Mouse (Mus musculus) layer of hippocampus, adult 11-12 months (tissue): Measurements from ENCODE around the gene Ccdc102a.

Experiments
- DNase-seq: peaks from one replicate; pipeline ENCODE4 v3.0.0; 2022; ENCODE audit warnings: low spot score

Gene Ccdc102a

DNA sequence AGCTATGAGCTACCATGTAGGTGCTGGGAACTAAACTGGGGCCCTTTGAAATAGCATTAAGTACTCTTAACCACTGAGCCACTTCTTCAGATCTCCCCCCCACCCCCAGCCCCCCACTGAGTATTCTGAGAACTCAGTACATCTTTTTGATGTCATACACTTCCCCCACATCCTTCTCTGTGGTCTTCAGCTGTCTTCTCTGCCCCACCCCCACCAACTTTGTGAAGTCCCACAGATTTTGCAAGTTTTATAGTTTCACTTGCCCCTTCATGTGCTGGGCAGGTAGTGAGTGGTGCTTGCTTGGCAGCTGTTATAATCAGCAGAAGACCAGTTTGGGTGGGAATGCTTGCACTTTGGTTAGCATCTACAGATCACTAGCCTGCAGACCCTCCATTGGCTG is 1.4 kb upstream of the Ccdc102a start:
- DNase-seq: no peak

DNA sequence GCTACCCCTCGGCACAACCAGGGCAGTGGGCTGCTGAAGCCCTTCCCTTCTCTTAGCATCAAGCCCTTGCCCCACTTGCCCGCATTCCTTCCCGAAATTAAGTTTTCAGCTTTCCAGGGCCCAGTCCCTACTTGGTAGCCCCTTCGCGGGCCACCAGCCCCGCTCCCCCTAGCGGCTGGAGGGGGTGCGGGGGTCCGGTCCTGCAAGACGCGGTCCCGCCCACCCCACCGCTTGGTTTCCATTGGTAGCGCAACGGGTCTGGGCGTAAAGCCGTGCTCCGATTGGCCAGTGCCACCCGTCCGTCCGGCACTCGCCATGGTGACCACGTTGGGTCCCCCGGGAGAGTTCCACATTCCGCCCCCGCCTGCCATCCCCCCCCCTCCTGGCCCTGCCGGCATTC is 546 bp downstream of the Ccdc102a start:
- peak; percentile 85 for DNase-seq

DNA sequence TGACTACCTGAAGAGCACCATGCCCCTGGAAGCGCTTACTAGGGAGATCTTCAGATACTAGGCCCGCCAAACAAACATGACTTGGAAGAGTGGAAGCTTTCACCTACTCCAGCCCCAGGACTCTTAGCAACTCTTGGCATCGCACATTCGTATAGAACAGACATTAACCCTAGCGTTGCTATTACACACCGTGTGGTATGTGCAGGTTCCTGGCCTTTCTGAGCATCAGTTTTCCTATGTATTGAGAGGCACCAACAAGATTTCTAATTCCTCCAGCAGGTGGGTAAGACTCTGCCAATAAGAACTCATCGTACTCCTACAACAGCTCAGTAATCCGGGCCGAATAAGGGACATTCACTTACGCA is 956 bp downstream of the Ccdc102a start:
- DNase-seq: no peak

DNA sequence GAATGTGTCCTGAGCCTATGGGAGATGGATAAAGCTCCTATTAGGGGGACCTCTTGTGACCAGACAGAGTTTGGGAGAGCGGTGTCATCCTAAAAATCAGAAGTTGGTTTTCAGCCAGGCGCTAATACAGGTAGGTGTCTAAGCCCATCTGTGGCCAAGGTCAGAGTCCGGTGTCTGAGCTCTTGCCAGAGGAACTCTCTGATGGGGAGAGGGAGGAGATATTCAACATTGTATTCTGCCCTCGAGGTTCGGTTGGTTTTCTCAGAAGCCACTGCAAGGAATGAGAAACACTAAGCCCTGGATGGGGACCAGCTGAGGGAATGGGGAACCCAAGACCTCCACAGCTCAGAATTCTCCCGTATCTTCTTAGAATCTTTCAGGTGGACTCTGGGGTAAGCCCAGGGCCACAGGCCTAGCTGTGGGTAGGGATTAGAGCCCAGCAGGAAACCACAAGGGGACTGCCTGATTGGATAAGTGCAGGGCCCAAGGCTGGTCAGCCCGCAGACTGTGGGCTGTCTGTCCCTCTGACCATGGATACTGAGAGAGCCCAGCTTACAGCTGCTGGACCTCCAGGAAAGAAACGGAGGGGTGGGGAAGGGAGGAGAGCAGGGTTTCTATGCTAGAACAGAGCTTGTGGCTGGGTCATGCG is 1.5 kb downstream of the Ccdc102a start:
- DNase-seq: no peak

DNA sequence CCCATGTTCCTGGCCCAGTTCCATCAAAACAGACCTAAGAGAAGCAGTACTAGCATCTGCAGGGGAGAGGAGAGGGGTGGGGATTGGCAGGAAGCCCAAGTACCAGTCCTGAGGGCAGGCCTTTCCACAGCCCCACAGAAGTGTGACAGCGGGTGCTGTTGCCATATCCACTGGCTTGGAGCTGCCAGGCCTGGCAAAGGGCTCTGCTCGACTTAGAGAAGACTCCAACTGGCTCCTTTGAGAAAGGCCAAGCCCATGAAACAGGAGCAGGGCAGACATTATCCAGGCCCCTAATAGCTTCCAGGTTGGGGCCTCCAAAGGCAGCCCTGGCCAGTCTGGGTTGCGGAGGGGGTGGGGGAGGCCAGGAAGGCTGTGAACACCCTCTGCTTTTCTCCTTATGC is 3.2 kb downstream of the Ccdc102a start:
- no peak for DNase-seq

DNA sequence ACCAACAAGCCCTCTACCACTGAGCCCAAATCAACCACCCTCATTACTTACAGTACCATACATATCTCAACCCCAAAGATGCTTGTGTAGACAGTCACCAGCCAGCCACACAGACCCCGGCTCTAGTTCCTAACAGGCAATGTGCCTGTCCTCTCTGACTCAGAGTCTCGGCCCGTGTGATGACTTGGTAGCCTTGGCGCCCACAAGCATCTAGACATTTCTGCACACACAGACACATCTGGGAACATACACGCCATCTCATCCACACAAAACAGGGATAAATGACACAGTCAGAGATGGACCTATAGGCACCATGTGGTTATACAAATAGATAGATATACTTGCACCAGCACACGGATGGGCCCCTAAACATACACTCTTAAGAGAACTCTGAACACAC is 3.6 kb downstream of the Ccdc102a start:
- DNase-seq: no peak

DNA sequence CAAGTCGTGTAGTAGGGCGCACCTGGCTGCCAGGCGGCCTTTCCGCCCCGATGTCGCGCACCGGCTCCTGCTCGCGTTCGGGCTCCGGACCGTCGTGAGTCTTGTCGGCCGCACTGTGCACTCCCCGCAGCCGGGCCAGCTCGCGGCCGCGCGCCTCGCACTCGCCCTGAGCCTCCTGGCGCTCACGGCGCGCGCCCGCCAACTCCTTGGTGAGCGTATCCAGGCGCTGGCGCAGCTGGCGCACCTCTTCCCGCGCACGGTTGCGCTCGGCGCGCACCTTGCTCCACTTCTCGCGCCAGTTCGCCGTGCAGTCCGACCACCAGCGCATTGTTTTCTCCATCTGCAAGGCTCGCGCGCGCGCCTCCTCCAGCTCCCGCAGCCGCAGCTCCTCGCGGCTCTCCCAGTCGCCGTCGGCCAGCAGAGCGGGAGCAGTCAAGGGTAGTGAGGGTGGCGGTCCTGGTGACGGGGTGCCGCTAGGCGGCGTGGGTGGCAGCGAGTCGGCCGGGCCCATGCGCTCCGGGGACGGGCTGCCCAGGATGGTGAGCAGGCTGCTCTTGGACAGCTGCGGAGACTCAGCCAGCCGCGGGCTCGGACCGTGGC is 4.7 kb downstream of the Ccdc102a start:
- peak; percentile 48 for DNase-seq

DNA sequence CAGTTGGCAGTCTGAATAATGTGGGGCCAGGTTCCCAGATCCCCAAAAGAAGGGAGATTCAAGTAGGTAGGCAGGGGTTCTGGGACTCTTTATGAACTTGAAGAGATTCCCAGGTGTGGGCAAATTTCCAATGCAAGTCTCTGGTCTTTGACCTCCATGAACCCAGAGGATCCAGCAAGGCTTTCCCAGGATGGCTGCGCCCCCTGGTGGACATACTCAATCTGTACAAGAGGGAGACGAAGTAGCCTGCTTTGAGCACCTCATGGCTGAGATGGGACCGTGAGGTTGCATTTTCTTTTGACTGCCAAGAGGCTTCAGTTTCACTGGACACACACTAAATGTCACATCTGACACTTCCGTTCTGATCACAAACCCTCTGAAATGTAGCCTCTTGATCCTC is 9.1 kb downstream of the Ccdc102a start:
- DNase-seq: peak; percentile 77

DNA sequence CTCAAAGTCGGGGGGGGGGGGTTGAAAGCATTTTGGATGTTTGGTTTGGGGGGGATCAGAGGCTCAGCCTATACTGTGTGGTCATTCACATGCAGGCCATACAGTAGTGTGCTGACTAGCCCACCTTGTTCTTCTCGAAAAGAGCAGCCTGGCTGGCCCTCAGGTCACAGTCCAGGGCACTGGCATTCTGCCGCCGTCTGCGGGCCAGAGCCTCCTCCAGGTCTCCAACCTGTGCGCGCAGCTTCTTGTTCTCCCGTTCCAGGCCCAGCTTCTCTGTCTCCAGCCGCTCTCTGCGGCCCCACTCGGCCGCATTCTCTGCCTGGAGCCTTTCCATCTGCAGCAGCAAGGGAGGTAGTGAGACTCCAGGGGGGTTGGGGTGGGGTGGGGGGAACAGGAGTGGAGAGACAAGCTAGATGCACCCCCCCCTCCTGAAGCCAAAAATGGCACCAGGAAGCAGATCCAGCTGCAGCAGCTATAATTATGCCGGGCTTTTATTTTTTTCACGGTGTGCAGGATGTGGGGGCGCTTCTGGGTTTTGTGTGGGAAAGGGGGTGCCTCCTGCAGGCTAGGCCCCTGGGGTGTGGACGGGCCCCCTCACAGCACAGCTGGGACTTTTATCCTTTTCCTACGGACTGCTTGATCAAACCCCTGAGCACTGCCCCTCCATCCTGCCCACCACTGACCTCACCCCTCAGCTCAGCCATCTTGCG is 10.2 kb downstream of the Ccdc102a start:
- DNase-seq: no peak

DNA sequence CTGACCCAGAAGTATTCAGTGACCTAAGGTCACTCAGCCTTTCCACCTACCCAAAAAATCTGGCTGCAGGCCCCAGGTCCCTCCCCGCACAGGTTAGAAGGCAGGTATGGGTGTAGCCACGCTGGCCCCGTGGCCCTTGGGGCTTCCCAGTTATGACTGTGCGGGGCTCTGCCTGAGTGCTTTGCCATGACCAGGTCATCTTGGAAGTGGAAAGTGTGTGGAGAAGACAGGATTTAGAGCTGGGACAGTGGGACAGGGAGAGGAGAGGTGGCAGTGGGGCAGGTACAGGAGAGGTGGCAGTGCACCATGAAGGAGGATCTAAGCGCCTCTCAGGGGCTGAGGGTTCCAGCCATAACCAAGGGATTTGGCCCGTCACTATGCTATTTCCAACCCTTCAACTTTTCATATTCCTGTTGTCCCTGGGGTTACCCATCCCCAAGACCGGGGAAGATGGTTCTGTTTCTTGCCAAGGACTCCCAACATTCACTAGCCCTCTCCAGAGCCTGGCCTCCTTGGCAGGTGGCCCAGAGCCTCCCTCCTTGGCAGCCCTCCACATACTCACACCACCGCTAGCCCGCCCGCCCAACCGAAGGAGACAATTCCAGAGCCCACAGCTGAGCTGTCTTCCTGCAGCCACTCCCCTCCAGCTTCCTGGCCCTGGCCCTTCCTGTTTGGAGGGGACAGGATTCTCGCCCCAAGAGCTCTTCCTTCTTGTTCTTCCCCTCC is 13.3 kb downstream of the Ccdc102a start:
- DNase-seq: peak; percentile 36

DNA sequence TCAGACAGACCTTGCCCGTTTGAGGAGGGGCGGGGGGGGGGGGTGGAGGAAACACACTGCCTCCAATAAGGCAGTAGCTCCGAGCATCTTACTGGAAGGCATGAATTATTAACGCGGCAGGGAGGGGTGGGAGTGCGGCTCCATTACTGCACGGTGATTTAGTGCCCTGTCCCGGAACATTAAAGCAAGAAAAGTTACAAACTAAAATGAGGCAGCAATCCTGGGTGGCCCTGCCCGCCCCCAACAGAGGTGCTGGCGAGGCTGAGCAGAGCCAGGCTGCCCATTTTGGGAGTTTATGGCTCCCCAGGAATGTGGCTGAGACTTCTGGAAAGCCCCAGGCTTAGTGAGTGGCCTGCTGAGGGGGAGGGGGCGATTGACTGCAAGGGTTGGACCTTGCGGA is 14.2 kb downstream of the Ccdc102a start:
- DNase-seq: no peak

DNA sequence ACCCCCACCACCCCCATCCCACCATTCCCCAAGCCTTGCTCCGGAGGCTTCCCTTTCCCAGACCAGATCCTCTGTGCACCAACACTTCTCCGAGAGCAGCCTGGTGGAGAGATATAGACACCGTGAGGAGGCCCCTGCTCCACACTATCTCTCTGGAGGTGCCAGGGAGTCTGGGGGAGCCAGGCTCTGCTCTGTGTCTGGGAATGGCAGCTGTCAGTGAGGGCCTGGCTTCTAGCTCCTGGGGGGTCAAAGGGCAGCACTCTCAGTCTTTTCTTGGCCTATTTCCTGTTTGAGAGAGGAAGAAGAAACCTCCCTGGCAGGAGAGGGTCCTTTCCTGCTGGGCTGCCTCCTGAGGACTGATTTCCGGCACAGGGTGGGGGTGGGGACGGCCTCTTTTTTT is 16.9 kb downstream of the Ccdc102a start:
- DNase-seq: no peak

DNA sequence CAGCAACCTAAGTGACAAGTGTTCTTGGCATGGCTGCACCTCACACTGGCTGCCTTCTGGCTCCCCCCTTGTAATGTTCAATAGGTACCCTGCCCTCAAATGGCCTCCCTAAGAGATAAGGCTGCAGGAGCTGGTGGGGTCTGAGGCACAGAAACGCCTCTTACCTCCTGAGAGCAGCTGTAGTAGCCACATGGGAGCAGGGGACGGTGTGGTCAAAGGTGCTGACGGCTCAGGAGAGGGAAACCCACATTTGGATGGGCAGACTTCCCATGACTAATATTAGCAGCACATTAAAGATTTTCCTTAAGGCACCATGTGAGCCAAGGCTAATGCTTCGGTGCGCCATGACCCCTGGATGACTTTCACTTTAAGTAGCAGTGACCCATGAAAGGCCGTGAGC is 17.3 kb downstream of the Ccdc102a start:
- no peak for DNase-seq

DNA sequence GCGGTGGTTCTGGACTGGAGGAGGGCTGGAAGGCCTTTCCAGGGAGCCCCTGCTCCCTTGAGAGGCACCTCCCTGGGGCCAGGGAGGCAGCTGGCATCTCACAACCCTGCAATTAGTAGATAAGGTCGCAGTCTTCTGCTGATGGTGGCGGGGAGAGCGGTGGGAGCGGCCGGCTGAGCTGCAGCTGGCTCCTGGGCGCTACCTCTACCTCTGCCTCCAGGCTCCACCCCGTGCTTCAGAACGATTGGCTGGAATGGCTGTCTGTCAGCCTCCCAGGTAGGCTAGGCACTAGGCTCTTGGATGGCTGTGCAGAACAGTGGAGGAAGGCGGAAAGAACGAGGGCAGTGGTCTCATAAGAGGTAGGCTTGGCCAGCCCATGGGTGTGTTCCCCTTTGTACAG is 18.6 kb downstream of the Ccdc102a start:
- no peak for DNase-seq

DNA sequence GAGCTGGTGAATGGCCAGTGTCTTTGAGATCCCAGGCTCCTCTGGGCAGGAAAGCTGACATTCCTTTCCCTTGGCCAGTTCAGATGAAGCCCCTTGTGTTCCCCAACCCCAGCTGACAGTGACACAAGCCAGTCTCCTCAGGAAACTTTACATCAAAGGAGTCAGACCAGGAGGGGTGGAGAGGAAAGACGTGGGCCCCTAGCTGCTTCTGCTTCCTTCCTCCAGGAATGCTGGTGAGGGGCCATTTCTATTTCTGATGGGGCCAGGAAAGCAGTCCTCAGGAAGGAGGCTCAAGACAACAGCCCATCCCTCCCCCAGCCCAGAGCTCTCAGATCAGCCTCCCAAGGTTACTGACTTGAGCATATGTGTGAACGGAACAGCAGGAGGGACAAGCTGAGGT is 25.0 kb downstream of the Ccdc102a start:
- DNase-seq: no peak

DNA sequence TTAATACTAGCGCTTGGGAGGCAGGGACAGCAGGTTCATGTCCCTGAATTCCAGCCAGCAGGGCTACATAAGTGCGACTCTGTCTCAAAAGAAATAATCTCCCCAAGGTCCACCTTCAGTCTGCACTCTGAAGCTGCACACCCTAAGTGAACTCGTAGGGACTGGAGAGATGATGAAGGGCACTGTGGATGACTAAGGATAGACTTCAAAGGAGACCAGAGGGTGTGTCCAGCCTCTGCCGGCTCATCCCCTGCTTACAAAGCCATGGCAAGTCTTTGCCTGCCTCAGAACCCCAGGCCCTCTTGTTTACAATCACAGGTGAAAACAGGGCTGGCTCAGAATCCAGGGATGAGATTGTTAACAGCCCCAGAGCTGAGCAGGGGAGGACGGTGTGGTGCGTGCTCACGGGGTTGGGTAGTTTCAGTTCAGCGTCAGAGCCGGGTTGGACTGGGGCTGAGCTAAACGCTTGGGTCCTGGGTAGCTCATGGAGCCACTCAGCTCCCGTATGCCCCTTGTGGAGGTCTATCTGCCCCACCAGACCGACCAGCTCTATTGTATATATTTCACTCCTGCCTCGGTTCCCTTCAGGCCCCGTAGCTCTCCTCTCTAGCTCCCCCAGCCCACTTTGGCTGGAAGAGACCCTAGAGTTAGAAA is 29.4 kb downstream of the Ccdc102a start:
- no peak for DNase-seq

DNA sequence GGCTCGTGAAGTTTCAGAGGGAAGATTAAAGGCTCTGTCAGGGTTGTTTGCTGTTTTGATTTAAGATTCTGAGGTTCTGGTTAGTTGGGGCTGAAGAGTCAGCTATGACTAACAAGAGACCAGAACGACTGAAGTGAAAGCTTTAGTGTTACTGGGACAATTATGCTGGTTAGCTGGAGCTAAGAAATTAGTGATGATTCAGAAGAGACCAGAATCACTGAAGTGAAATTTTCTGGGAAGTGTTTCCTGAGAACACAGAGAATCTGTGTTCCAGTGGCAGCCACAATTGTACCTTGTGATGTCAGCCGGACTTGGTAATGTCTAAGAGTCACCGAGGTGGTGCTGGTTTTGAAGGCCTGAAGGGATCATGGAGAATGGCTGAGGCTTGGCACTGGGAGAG is 37.2 kb downstream of the Ccdc102a start:
- DNase-seq: no peak

DNA sequence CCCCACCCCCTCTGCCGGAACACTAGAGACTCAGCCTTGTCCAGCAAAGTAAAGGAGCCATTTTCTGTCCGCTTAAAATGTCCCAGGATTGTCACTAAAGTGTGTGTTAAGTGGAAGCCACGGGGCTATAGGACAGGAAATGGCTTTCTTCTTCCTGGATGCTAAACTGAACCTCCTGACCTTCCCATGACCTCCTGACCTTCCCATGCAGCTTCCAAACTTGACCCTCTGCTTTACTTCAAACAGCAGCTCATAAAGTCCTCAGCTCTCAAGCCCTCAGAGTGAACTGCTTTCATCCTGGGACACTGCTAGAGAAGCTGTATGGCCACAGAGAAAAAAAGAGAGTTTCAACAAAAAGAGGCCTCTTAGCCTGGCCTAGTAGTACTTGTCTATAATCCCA is 41.1 kb downstream of the Ccdc102a start:
- DNase-seq: no peak

DNA sequence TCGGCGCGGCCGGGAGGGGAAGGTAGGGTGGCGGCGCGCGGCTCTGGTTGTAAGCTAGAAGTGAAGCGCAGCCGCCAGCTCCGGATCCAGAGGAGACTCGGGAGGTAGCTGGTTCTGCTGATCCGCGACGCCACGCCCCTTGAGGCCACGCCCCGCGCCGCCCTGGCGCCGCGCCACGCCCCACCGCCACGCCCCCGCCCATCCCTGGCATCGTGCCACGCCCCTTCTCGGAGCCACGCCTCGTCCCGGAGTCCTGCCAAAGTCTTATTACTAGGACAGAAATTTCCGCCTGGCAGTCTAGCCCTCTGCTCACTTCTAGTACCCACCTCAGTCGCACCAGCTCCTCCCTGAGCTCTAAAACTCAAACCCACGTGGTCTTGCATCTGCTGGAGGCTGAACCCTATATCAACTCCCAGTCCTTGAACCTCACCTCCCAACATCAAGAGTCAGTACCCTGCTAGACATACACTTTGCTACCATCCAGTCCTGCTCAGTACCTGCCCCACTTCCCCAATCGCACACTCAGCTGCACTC is 41.6 kb downstream of the Ccdc102a start, which contains the start of gene Dok4:
TSS of gene Dok4 (minus strand) at position 134 of the 534 bp plus-strand sequence.
- peak; percentile 67 for DNase-seq

DNA sequence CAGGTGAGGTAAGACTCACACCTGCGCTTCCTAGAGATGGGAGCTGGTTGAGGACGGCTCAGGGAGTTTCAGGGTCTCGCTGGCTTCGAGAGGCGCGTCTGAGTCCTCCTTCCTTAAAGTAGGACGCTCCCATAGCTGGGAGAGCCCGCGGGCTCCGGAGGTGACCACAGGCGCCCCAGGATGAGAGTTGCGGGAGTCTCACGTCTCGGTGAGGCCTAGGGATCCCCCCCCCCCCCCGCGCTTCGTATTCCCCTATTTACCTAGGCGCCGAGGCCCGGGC is 42.1 kb downstream of the Ccdc102a start:
- no peak for DNase-seq

DNA sequence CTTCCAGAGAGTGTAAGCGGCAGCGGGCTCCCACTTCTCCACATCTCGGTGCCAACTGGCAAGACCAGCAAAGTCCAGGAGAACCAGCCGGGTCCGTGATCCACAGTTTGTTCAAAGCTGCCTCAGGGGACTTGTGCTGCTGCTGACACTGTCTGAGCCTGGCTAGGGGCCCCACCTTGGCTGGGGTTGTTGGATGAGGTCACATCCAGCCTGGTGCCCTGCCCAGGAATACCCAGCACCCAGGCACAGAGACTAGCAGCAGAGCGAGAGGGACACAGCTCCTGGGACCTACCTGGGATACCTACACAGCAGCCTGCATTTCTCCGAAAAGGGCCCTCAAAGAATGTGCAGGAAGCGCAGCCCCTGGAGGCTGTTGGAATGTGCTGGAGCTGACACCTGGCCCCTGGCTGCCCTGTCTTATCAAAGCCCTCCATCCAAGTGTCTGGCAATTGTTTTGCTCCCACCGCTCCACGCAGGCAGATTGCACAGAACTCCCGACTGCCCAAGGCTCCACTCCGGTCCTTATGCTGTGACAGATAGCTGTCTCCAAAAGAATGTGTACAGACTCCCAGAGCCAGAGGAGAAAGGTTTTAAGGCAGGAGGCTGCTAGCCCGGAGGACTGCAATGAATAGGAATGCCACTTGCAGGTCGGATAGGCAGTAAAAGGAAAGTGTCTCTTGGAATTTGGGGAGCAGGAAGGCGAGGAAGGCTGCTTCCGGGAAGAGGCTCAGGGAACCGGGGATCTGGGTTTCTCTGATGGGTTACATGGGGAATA is 42.6 kb downstream of the Ccdc102a start:
- DNase-seq: no peak

DNA sequence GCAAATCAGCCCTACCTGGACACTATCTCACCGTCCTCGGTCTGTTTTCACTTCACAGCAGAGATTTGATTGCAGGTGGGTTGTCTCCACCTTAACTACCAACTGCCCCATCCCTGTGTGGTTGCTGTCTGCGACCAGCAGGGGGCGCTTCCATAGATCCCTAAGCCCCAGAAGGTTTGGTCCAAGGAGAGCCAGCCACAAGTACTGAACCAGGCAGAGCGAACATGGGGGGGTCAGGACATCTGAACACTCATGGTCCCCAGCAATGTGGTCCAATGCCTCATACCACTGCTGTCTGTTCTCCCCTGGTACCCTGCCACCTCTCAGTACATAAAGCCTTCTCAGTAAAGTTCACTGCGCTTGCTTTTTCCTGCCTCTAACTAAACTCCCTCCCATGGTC is 43.5 kb downstream of the Ccdc102a start:
- peak; percentile 76 for DNase-seq
